Mouse (Mus musculus) liver, embryonic 12.5 days (tissue): Measurements from ENCODE around the gene 2510039O18Rik. TPM values are rescaled to one million over a fixed set of nuclear protein-coding genes. Genes with fewer than 3 reads are reported as not detected.
A peak's percentile ranks its signal among the peaks of the same experiment; 100 is the strongest.

ENCODE experiments used
- ATAC-seq: fragments of 200-750 bp; cut with Nextera tagmentation; 2 replicates; pipeline ENCODE4 v1.8.0; 2017; ENCODE audit warnings: moderate number of reproducible peaks, mild to moderate bottlenecking, moderate library complexity
- H3K27ac ChIP-seq: fragments of 300-500 bp; sonication (generic); 2 replicates; pipeline ENCODE4 v1.5.1; 2016; ENCODE audit warnings: mild to moderate bottlenecking
- H3K27me3 ChIP-seq: fragments of 300-500 bp; sonication (generic); replicated peaks from 2 replicates; pipeline ENCODE4 v1.6.1; 2016; ENCODE audit warnings: mild to moderate bottlenecking, moderate library complexity
- H3K36me3 ChIP-seq: fragments of 300-500 bp; sonication (generic); 2 replicates; pipeline ENCODE4 v1.6.1; 2016; ENCODE audit warnings: mild to moderate bottlenecking, moderate library complexity
- H3K4me1 ChIP-seq: fragments of 300-500 bp; sonication (generic); 2 replicates; pipeline ENCODE4 v1.6.1; 2016
- H3K4me2 ChIP-seq: fragments of 300-500 bp; sonication (generic); 2 replicates; pipeline ENCODE4 v1.6.1; 2016; ENCODE audit warnings: mild to moderate bottlenecking, moderate library complexity
- H3K4me3 ChIP-seq: fragments of 300-500 bp; sonication (generic); 2 replicates; pipeline ENCODE4 v1.5.1; 2016; ENCODE audit warnings: mild to moderate bottlenecking, moderate library complexity
- H3K9ac ChIP-seq: fragments of 300-500 bp; sonication (generic); 2 replicates; pipeline ENCODE4 v1.6.1; 2016; ENCODE audit warnings: mild to moderate bottlenecking, moderate library complexity
- H3K9me3 ChIP-seq: fragments of 300-500 bp; sonication (generic); replicated peaks from 2 replicates; pipeline ENCODE4 v1.6.1; 2016; ENCODE audit warnings: mild to moderate bottlenecking, moderate library complexity
- WGBS: fragments of 180-500 bp; shearing (Covaris S2); methylation state at CpG from one replicate; pipeline ENCODE4 v1.1.7; 2016; ENCODE audit not compliant: insufficient replicate concordance; 5-methylcytosine and 5-hydroxymethylcytosine counted together
- polyA plus RNA-seq: library from polyadenylated mRNA; unstranded; fragments of >200 nt; fragmentation: Nextera tagmentation; extraction: Ambion mirVana; gene quantifications from 2 replicates; pipeline ENCODE4 v1.2.1, GENCODE M21; 2016

2510039O18Rik gene
- polyA plus RNA-seq, 1 experiment from 2014 or later, result 19.1 TPM

DNA sequence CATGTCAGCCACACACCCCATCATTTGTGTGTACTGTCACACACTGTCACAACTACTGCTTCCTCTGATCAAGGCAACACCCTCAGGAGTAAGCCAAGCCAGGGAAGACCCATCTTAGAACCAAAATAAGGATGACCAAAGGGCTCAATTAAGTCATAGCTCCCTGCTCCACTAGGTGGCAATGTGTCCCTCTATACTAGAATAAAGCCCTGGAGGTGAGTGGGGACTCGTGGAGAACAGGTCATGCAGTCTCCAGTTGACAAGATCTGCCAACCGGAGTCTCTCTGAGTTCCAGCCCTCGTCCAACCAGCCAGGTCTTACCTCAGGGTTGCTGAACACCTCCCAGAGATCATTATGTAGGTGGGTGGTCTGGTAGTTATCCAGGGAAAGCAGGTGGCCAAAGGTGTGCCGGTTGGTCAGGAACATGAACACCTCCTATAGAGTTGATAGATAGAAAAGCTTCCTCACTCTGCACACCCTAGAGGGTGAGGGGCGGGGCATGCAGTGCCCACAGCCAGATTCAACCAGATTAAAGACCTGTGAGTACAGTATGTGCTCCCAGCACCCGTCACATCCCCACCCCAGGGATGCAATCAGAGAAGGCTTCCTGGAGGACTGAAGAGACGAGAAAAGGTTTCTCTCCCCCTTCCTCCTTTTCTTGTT, 22.1 kb upstream of the 2510039O18Rik start:
- no peaks in the 10 kb centered on the region for H3K4me1 ChIP-seq
- H3K27me3 ChIP-seq, result no peaks in the 10 kb centered on the region
- H3K9me3 ChIP-seq, result no peaks in the 10 kb centered on the region
- peaks cover 37% of the 10 kb centered on the region for H3K36me3 ChIP-seq
- H3K27ac ChIP-seq, result no peak overlapping the region
- no peak overlapping the region for H3K9ac ChIP-seq
- no peak; the same call in 1 of the 2 replicates for ATAC-seq
- WGBS, result 46% methylated on average over 7 of the region's 7 CpGs
- H3K4me3 ChIP-seq, result no peak overlapping the region
- no peak overlapping the region for H3K4me2 ChIP-seq

DNA sequence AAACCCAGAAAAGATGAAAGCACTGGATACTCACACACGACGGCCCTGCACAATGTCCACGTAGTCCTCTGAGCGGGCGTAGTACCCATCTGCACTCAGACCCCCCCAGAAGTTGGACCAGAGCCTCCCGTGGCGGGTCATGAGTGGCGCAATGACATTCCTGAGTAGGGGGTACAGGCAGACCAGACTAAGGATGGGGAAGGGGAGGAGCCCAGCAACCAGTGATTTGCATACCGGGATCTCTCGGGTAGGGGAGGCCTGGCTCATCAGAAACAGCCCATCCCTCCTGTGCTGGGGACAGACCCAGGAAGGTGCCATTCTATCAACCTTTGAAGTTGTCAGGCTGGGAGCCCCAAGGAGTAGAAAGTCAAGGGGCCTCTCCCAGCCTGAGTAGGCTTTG, 19.7 kb upstream of the 2510039O18Rik start:
- no peak for ATAC-seq
- WGBS, result 56% methylated on average over 10 of the region's 10 CpGs
- no peaks in the 10 kb centered on the region for H3K27me3 ChIP-seq
- H3K9me3 ChIP-seq, result no peaks in the 10 kb centered on the region
- no peak overlapping the region for H3K27ac ChIP-seq
- H3K9ac ChIP-seq, result no peak overlapping the region
- no peak overlapping the region for H3K4me3 ChIP-seq
- no peaks in the 10 kb centered on the region for H3K4me1 ChIP-seq
- peaks cover 38% of the 10 kb centered on the region for H3K36me3 ChIP-seq
- H3K4me2 ChIP-seq, result no peak overlapping the region

DNA sequence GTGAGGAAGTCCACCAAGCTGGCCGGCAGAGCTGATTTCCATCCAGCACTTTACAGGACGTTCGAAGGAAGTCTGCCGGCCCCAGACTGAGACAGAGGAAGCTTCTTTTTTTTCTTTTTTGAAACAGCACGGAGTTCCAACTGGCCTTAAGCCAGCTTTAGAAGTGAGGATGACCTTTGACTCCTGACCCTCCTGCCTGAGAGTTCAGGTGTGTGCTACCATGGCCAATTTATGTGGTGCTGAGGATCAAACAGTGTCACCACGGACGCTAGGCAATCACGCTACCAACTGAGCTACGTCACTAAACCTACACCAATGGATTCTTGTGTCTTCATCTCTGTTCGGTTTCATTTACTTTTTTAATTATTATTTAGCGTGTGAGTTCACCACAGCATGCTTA, 18.4 kb upstream of the 2510039O18Rik start:
- WGBS, result 57% methylated on average over 11 of the region's 11 CpGs
- Histone ChIP-seq H3K36me3 (peaks cover 28% of the 10 kb centered on the region), H3K9ac (no peak overlapping the region), H3K4me3 (no peak overlapping the region), H3K27me3 (no peaks in the 10 kb centered on the region), H3K4me1 (no peaks in the 10 kb centered on the region; the same call in 1 of the 2 replicates), H3K27ac (no peak overlapping the region), H3K4me2 (no peak overlapping the region), H3K9me3 (no peaks in the 10 kb centered on the region)
- ATAC-seq, result no peak

DNA sequence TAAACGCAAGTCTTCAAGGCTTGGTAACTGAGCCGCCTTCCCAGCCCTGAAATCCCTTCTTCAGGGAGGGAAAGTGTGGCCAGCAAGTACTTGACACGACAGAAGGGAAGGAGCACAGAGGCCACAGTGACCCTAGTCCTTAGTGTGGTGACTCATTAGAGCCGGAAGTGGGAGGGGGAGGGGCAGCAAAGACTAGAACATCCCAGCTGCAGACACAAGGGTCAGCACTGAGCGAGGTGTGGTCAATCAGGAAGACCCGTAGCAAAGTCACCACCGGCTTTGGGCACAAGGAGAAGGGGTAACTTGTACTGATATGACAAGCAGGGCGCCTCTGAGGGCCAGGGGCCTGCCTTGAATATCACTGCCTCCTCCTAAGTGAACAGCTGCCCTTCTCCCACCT, 13.0 kb upstream of the 2510039O18Rik start:
- no peak overlapping the region for H3K27ac ChIP-seq
- no peaks in the 10 kb centered on the region for H3K27me3 ChIP-seq
- H3K9me3 ChIP-seq, result no peaks in the 10 kb centered on the region
- H3K4me1 ChIP-seq, result peaks cover 10% of the 10 kb centered on the region
- no peak overlapping the region for H3K9ac ChIP-seq
- peak overlapping the region; percentile 17; the same call in 1 of the 2 replicates for H3K4me2 ChIP-seq
- H3K36me3 ChIP-seq, result peaks cover 30% of the 10 kb centered on the region
- WGBS, result 21% methylated on average over 8 of the region's 8 CpGs
- H3K4me3 ChIP-seq, result no peak overlapping the region
- peak; percentile 48; the same call in 1 of the 2 replicates for ATAC-seq

DNA sequence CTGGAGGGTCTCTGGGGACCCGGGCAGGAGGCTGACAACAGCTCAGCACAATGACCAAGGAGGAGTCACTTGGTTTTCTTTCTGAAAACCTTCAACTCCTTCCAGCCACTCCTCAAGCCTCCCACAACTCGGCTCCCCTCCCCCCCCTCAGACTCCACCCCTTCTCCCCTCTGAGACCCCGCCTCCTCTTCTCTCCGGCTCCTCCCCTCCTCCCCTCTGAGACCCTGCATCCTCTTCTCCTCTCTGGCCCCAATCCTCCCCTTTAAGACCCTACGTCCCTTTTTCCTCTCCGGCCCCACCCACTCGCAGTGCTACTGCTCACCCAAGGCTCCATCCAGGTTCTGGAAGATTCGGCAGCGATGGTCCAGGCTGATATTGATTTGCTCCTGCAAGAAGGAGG, 12.6 kb upstream of the 2510039O18Rik start:
- Histone ChIP-seq H3K9ac (no peak overlapping the region), H3K27ac (no peak overlapping the region), H3K4me1 (peaks cover 10% of the 10 kb centered on the region), H3K4me3 (no peak overlapping the region), H3K36me3 (peaks cover 30% of the 10 kb centered on the region), H3K27me3 (no peaks in the 10 kb centered on the region), H3K9me3 (no peaks in the 10 kb centered on the region), H3K4me2 (peak overlapping the region; percentile 17; the same call in 1 of the 2 replicates)
- no peak for ATAC-seq
- WGBS, result 12% methylated on average over 9 of the region's 9 CpGs

DNA sequence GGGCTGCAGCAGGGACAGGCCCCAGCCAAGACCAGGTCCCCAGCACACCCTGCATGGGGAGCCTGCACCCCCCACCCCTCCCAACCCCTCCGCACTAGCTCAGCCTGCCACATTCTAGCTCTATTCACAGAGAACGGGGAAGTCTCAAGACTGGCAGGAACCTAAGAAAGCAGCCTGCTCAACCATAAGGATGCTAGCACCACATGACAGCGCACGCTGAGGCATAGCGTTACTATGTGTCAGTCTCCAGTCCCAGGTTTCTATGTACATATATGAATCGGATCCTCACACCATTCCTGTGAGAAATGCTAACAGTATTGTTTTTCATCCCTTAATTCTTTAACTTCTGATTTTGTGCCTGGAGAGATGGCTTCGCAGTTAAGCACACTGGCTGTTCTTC, 12.2 kb upstream of the 2510039O18Rik start:
- no peak overlapping the region for H3K27ac ChIP-seq
- peaks cover 10% of the 10 kb centered on the region for H3K4me1 ChIP-seq
- no peak for ATAC-seq
- no peaks in the 10 kb centered on the region for H3K9me3 ChIP-seq
- no peak overlapping the region for H3K4me3 ChIP-seq
- H3K4me2 ChIP-seq, result peak overlapping the region; percentile 17; the same call in 1 of the 2 replicates
- H3K27me3 ChIP-seq, result no peaks in the 10 kb centered on the region
- no peak overlapping the region for H3K9ac ChIP-seq
- WGBS, result 69% methylated on average over 7 of the region's 7 CpGs
- H3K36me3 ChIP-seq, result peaks cover 27% of the 10 kb centered on the region

DNA sequence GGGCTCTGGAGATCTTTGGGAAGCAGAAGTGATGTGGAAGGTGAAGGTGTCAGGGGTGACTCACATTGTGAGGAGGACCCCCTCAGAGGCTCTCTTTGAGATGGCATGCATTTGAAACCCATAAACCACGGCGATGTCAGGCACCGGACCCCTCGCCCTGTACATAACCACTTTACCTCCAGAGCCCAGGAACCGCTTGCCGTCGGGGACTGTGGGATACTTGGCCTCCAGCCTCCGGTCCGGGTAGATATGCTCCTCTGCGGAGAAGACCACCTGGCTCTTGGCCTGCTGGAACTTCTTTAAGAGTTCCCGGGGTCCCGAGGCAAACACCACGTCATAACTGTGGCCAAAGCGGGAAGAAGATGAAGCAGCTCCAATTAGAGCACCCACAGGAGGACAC, 9.7 kb upstream of the 2510039O18Rik start:
- WGBS, result 87% methylated on average over 14 of the region's 14 CpGs
- H3K27me3 ChIP-seq, result no peaks in the 10 kb centered on the region

DNA sequence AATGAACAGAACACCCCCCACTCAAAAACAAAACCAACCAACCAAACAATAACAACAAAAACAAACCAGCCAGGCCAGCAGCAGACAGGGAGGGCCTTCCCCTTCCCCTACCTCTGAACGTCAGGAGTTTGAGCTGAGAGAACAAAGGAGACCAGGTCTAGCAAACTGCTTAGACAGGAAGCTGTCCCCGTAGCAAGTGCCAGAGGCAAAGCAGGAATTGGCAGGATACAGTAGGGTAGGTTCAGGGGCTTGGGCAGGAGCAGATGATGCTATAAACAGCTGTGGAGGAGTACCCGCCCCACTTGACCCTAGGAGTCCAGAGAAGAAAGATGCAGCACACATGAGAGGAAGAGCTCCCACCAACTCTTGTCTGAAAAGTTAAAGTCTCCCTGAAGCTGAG, 6.6 kb upstream of the 2510039O18Rik start:
- WGBS, result 51% methylated on average over 3 of the region's 3 CpGs
- no peak for ATAC-seq
- H3K27ac ChIP-seq, result no peak overlapping the region

More for the DNA sequence above, 9.7 kb upstream of the 2510039O18Rik start:
- H3K9ac ChIP-seq, result no peak overlapping the region
- H3K36me3 ChIP-seq, result peaks cover 12% of the 10 kb centered on the region; the same call in 1 of the 2 replicates
- no peak overlapping the region for H3K4me3 ChIP-seq
- ATAC-seq, result no peak
- H3K4me1 ChIP-seq, result peaks cover 29% of the 10 kb centered on the region
- no peaks in the 10 kb centered on the region for H3K9me3 ChIP-seq
- no peak overlapping the region for H3K27ac ChIP-seq
- no peak overlapping the region for H3K4me2 ChIP-seq

DNA sequence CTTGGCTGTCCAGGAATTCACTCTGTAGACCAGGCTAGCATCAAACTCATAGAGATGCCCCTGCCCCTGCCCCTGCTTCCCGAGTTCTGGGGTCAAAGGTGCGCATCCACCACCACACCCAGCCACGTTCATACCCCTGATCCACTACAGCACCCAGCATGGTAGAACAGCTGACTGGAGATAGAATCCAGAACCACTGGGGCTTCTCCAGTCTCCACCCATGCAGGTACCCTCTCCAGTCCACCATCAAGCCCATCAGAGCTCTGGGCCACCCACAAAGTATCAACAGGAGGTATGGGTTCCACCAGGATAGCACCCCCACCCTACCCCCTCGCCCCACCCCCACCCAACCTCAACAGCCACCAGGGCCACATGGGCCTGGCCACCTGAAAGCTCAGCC, 6.1 kb upstream of the 2510039O18Rik start:
- H3K4me1 ChIP-seq, result peaks cover 46% of the 10 kb centered on the region
- H3K4me3 ChIP-seq, result no peak overlapping the region
- 0 out of 2 replicates have a peak, but pooled peaks cover 5% of the 10 kb centered on the region for H3K27me3 ChIP-seq
- H3K36me3 ChIP-seq, result peaks cover 12% of the 10 kb centered on the region; the same call in 1 of the 2 replicates
- no peak overlapping the region for H3K9ac ChIP-seq
- ATAC-seq, result no peak
- H3K27ac ChIP-seq, result no peak overlapping the region
- H3K4me2 ChIP-seq, result peak overlapping the region; percentile 20; the same call in 1 of the 2 replicates
- H3K9me3 ChIP-seq, result no peaks in the 10 kb centered on the region
- WGBS, result 68% methylated on average over 4 of the region's 4 CpGs

More for the DNA sequence above, 6.6 kb upstream of the 2510039O18Rik start:
- Histone ChIP-seq H3K9me3 (no peaks in the 10 kb centered on the region), H3K4me2 (no peak overlapping the region), H3K4me1 (peaks cover 46% of the 10 kb centered on the region), H3K27me3 (0 out of 2 replicates have a peak, but pooled peaks cover 5% of the 10 kb centered on the region), H3K9ac (no peak overlapping the region), H3K4me3 (no peak overlapping the region), H3K36me3 (peaks cover 12% of the 10 kb centered on the region; the same call in 1 of the 2 replicates)

DNA sequence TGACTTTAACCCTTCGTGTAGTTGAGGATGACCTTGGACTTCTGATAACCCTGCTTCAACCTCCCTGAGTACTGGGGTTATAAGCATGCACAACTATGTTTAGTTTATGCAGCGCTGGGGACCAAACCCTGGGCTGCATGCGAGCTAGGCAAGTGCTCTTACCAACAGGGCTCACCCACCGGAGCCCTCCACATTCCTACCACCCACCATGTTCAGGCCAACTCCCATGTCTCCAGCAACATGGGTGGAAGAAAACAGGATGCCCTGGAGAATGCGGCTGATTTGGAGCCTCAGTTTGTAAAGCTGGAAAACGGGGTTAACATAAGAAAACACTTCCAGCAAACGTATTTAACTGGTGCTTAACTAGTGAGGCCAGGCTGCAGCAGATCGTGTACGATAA, 4.8 kb upstream of the 2510039O18Rik start:
- WGBS, result 12% methylated on average over 9 of the region's 9 CpGs
- H3K4me3 ChIP-seq, result peak overlapping the region; percentile 69
- H3K27ac ChIP-seq, result no peak overlapping the region
- H3K9ac ChIP-seq, result peak overlapping the region; percentile 79
- peaks cover 7% of the 10 kb centered on the region; the same call in 1 of the 2 replicates for H3K36me3 ChIP-seq
- H3K27me3 ChIP-seq, result 0 out of 2 replicates have a peak, but pooled peaks cover 5% of the 10 kb centered on the region
- H3K9me3 ChIP-seq, result no peaks in the 10 kb centered on the region
- ATAC-seq, result no peak
- peak overlapping the region; percentile 93 for H3K4me2 ChIP-seq
- H3K4me1 ChIP-seq, result peaks cover 52% of the 10 kb centered on the region

DNA sequence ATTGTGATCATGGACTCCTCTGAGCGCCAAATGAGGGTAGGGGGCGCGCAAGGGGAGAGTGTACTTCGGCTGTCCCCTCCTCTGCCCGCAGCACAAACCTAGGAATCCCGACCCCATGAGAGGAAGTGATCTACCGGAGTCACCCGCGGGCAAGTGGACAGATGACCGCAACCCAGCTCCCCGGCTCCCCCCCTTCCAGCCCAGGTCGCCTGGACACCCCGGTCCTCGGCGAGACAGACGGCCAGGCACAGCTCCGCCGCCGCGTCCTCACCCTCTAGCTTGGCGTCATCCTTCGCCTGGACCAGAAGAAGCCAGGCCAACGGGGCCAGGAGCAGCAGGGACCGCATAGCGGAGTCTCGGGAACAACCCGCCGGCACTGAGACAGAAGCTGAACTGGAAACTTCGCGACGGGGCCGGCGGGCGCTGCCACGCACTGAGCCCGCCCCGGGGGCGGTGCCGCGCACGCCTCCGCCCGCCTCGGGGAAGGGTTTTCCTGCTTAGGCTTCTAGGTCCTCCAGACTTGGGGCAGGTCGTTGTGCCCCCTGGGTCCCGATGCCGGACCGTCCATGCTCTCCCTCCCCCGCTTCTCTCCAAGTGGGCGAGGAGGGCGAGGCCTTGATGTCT, 4.3 kb upstream of the 2510039O18Rik start, which contains the start of gene Plod1:
TSS of gene Plod1 (minus strand) at position 437 of the 624 bp plus-strand sequence.
- no peaks in the 10 kb centered on the region for H3K9me3 ChIP-seq
- H3K27ac ChIP-seq, result peak within 1 kb of the TSS; percentile 46; the same call in 1 of the 2 replicates
- H3K9ac ChIP-seq, result peak within 1 kb of the TSS; percentile 79
- H3K36me3 ChIP-seq, result peaks cover 2% of the 10 kb centered on the region; the same call in 1 of the 2 replicates
- ATAC-seq, result peak; percentile 59
- H3K4me1 ChIP-seq, result peaks cover 54% of the 10 kb centered on the region
- peak within 1 kb of the TSS; percentile 93 for H3K4me2 ChIP-seq
- peak within 1 kb of the TSS; percentile 69 for H3K4me3 ChIP-seq
- H3K27me3 ChIP-seq, result 0 out of 2 replicates have a peak, but pooled peaks cover 5% of the 10 kb centered on the region
- WGBS, result under 1% methylated on average over 51 of the region's 51 CpGs

DNA sequence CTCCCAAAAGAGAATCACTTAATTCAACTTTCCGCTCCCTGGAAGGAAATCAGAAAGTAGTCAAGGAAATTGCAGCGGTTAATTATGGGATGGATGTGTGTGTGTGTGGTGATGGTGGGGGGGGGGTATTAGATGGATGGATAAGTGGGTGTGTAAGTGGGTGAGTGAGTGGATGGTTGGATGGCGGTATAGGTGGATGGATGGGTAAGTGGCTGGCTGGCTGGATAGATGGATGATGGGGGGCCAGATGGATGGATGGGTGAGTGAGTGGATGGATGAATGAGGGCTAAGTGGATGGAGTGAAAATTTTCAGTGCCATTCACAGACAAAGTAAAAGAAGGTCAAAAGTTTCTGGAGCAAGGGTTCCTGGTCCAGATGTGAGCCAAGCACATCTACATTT, 3.7 kb upstream of the 2510039O18Rik start:
- WGBS, result 46% methylated on average over 3 of the region's 3 CpGs
- Histone ChIP-seq H3K4me3 (peak overlapping the region; percentile 69), H3K36me3 (peaks cover 2% of the 10 kb centered on the region; the same call in 1 of the 2 replicates), H3K27ac (no peak overlapping the region), H3K9ac (peak overlapping the region; percentile 79), H3K9me3 (no peaks in the 10 kb centered on the region), H3K4me2 (peak overlapping the region; percentile 93), H3K27me3 (0 out of 2 replicates have a peak, but pooled peaks cover 5% of the 10 kb centered on the region), H3K4me1 (peaks cover 60% of the 10 kb centered on the region)
- no peak for ATAC-seq
